Mouse (Mus musculus): ENCODE results near the gene Nupl2.

Nupl2 gene

DNA sequence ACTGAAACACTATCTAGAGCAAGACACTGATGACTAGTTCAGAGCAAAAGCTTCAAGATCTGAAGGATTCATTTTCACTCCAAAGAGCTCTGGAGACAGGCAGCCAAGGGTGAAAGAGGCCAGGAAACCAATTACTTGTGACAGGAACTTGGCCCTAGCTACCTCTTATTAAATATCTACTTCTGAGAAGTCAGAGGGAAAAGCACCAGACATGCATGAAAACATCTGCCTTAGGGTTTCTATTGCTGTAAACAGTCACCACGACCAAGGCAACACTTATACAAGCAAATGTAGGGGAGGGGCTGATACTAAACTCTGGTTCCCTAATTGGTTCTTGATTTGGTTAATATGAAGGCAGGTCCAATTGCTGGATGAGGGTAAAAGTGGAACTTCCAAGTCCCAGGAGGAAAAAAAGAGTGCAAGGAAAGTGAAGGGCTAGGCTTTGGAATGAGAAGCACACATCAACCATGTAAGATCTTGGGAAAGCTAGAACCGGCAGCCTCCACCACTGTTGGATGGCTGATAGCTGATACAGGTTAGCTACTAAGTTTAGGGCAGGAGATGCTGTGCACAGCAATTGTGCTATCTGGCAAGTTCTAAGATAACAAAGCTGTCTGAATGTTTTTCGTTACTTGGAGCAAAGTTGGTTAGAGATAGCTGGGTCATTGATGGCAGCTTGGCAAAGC, 49.2 kb downstream of the Nupl2 start:
- DNase-seq: no peak

DNA sequence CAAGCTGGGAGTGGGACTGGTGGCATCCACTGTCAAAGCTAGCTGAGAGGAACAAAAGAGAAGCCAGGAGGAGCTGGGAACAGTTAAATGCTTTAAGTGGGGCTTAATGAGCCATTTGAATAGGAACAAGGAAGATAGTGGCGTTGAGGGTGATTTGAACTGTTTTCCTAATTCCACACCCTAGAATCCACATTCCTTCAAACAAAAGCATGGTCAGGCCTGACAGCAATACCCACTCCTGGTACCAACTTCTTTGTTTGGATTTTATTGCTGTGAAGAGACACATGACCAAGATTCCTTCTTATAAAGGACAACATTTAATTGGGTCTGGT, 49.8 kb downstream of the Nupl2 start:
- DNase-seq: no peak

DNA sequence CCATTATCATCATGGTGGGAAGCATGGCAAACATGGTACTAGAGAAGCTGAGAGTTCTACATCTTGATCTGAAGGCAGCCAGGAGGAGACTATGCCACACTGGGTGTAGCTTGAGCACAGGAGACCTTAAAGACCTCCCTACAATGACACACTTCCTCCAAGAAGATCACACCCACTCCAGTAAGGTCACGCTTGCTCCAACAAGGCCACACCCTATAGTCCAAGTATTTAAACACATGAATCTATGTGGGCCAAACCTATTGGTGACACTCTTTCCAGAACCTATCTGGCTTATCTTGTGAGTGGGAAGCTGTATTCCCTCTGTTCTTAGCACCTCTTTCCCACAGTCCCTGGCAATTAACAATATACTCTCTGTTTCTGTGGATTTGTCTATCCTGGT, 50.1 kb downstream of the Nupl2 start:
- DNase-seq: no peak
